Mouse (Mus musculus): ENCODE measurements around the gene 1700011M02Rik. TPM values are rescaled to one million over a fixed set of nuclear protein-coding genes. Genes with fewer than 3 reads are reported as not detected.
"Not testable (repeated sequence)": the region's sequence is repeated elsewhere in the genome, so short reads cannot be mapped to it uniquely, and the experiment has no call there.

Gene 1700011M02Rik
- total RNA-seq (2014; rRNA removed) (not detected in 2 replicates), polyA plus RNA-seq (2012; rRNA removed) (not detected in 2 replicates)

- H3K4me1 ChIP-seq (ENCODE audit: control insufficient read depth, insufficient read depth, low read length); H3K4me3 ChIP-seq (ENCODE audit: insufficient read depth, low read depth, low read length); H3K27ac ChIP-seq (replicated peaks; ENCODE audit: insufficient read depth, low read depth, low read length); H3K27me3 ChIP-seq (ENCODE audit: control insufficient read depth, insufficient read depth, low read length); H3K9ac ChIP-seq (ENCODE audit: low read depth, low read length); DNase-seq (ENCODE audit: extremely low read depth, low read depth, low spot score); H3K36me3 ChIP-seq (ENCODE audit: control insufficient read depth, insufficient read depth, low read length); H3K79me2 ChIP-seq (ENCODE audit: control insufficient read depth, insufficient read depth, low read length): not testable (repeated sequence)
- WGBS = 75% methylated on average over 6 of the region's 9 CpGs
Measured at GRCm38 (mm10) chrX:102908587-102908986, at the start of gene 1700011M02Rik, which contains the start of gene Dmrtc1a. TSS of gene 1700011M02Rik (plus strand) at chrX:102908905. TSS of gene Dmrtc1a (minus strand) at chrX:102908687.

- no peaks in the 10 kb centered on the region for H3K79me2 ChIP-seq (ENCODE audit: control insufficient read depth, insufficient read depth, low read length)
- H3K27me3 ChIP-seq (ENCODE audit: control insufficient read depth, insufficient read depth, low read length) = no peaks in the 10 kb centered on the region
- H3K4me1 ChIP-seq (ENCODE audit: control insufficient read depth, insufficient read depth, low read length) = no peaks in the 10 kb centered on the region
- H3K4me3 ChIP-seq (ENCODE audit: insufficient read depth, low read depth, low read length) = no peak within 1 kb of the TSS
- TF ChIP-seq CTCF (IDR thresholded peaks at IDR 0.05; ENCODE audit: low read depth, low read length) (no peak), POLR2A (IDR thresholded peaks at IDR 0.05; ENCODE audit: extremely low read depth, insufficient read depth, low read length) (no peak)
- 87% methylated on average over 6 of the region's 6 CpGs for WGBS
- H3K9ac ChIP-seq (ENCODE audit: low read depth, low read length) = no peak within 1 kb of the TSS
- H3K36me3 ChIP-seq (ENCODE audit: control insufficient read depth, insufficient read depth, low read length) = no peaks in the 10 kb centered on the region
- no peak within 1 kb of the TSS for H3K27ac ChIP-seq (replicated peaks; ENCODE audit: insufficient read depth, low read depth, low read length)
- no peak for DNase-seq (ENCODE audit: extremely low read depth, low read depth, low spot score)
Measured at GRCm38 (mm10) chrX:102867871-102868270, 40.8 kb upstream of the 1700011M02Rik start, which contains the start of gene 1700031F05Rik. TSS of gene 1700031F05Rik (minus strand) at chrX:102867971.

- H3K27me3 ChIP-seq (ENCODE audit: control insufficient read depth, insufficient read depth, low read length); H3K4me3 ChIP-seq (ENCODE audit: insufficient read depth, low read depth, low read length); H3K79me2 ChIP-seq (ENCODE audit: control insufficient read depth, insufficient read depth, low read length); H3K36me3 ChIP-seq (ENCODE audit: control insufficient read depth, insufficient read depth, low read length); H3K9ac ChIP-seq (ENCODE audit: low read depth, low read length); H3K4me1 ChIP-seq (ENCODE audit: control insufficient read depth, insufficient read depth, low read length); DNase-seq (ENCODE audit: extremely low read depth, low read depth, low spot score); H3K27ac ChIP-seq (replicated peaks; ENCODE audit: insufficient read depth, low read depth, low read length): not testable (repeated sequence)
- WGBS = 67% methylated on average over 1 of the region's 1 CpGs
Measured at GRCm38 (mm10) chrX:102914823-102915222, 6.1 kb downstream of the 1700011M02Rik start.

- H3K27me3 ChIP-seq (ENCODE audit: control insufficient read depth, insufficient read depth, low read length); H3K4me3 ChIP-seq (ENCODE audit: insufficient read depth, low read depth, low read length); H3K36me3 ChIP-seq (ENCODE audit: control insufficient read depth, insufficient read depth, low read length); H3K27ac ChIP-seq (replicated peaks; ENCODE audit: insufficient read depth, low read depth, low read length); H3K79me2 ChIP-seq (ENCODE audit: control insufficient read depth, insufficient read depth, low read length); H3K9ac ChIP-seq (ENCODE audit: low read depth, low read length); H3K4me1 ChIP-seq (ENCODE audit: control insufficient read depth, insufficient read depth, low read length): not testable (repeated sequence)
- 11% methylated on average over 4 of the region's 4 CpGs for WGBS
- peak; percentile 0 for DNase-seq (ENCODE audit: extremely low read depth, low read depth, low spot score)
- peak; percentile 24; the same call in 1 of the 2 replicates for TF ChIP-seq CTCF (IDR thresholded peaks at IDR 0.05; ENCODE audit: low read depth, low read length)
Measured at GRCm38 (mm10) chrX:102926707-102927106, 18.0 kb downstream of the 1700011M02Rik start.

GRCm38 (mm10) chrX:102928072-102928471 lies 19.4 kb downstream of the 1700011M02Rik start, which contains the start of gene 1700018G05Rik:
TSS of gene 1700018G05Rik (plus strand) at chrX:102928372.
- DNase-seq (ENCODE audit: extremely low read depth, low read depth, low spot score); H3K36me3 ChIP-seq (ENCODE audit: control insufficient read depth, insufficient read depth, low read length); H3K4me3 ChIP-seq (ENCODE audit: insufficient read depth, low read depth, low read length); H3K27ac ChIP-seq (replicated peaks; ENCODE audit: insufficient read depth, low read depth, low read length); H3K4me1 ChIP-seq (ENCODE audit: control insufficient read depth, insufficient read depth, low read length); H3K79me2 ChIP-seq (ENCODE audit: control insufficient read depth, insufficient read depth, low read length); H3K9ac ChIP-seq (ENCODE audit: low read depth, low read length); H3K27me3 ChIP-seq (ENCODE audit: control insufficient read depth, insufficient read depth, low read length): not testable (repeated sequence)
- WGBS = 82% methylated on average over 6 of the region's 6 CpGs

- Histone ChIP-seq H3K27ac (replicated peaks; ENCODE audit: insufficient read depth, low read depth, low read length) (no peak overlapping the region), H3K9ac (ENCODE audit: low read depth, low read length) (no peak overlapping the region), H3K4me3 (ENCODE audit: insufficient read depth, low read depth, low read length) (no peak overlapping the region), H3K79me2 (ENCODE audit: control insufficient read depth, insufficient read depth, low read length) (no peaks in the 10 kb centered on the region), H3K4me1 (ENCODE audit: control insufficient read depth, insufficient read depth, low read length) (no peaks in the 10 kb centered on the region), H3K36me3 (ENCODE audit: control insufficient read depth, insufficient read depth, low read length) (no peaks in the 10 kb centered on the region), H3K27me3 (ENCODE audit: control insufficient read depth, insufficient read depth, low read length) (no peaks in the 10 kb centered on the region; the same call in 1 of the 2 replicates)
- no peak for TF ChIP-seq POLR2A (IDR thresholded peaks at IDR 0.05; ENCODE audit: extremely low read depth, insufficient read depth, low read length)
- WGBS = 28% methylated on average over 12 of the region's 12 CpGs
- no peak for DNase-seq (ENCODE audit: extremely low read depth, low read depth, low spot score)
Measured at GRCm38 (mm10) chrX:102932992-102933570, 24.4 kb downstream of the 1700011M02Rik start.
